Comparison of ENCODE assay signal across 10 mouse cellular contexts in the genomic region with DNA sequence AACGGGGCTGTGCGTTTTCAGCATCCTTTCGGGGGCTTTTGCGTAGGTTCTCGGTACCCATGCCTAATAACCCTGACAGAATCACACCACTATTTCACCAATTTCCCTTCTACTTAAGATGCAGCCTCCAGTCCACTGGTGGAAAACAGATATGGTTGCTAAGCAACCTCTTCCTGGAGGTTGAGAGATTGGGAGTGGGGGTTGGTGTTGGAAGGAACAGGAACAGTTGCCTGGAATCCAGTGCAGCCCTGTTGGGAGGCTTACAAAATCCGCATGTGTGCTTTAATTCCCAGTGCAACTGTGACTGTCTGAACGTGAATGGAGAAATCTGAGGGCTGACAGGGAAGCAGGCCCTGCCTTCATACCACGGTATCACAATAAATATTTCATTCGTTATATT. TPM values are rescaled to one million over a fixed set of nuclear protein-coding genes. Genes with fewer than 3 reads are reported as not detected.
DNase-seq lines count a peak whose midpoint lies in the region; ATAC-seq and TF ChIP-seq lines count a peak whose summit lies in the region.
"Had no signal": no experiment of that assay in that cellular context is flagged by ENCODE, and none has a peak within 500 bp of the region (broad histone marks: within the 10 kb centered on the region; RNA-seq: fewer than 3 reads in every experiment).

No protein-coding gene starts in this region.

- H3K27me3 ChIP-seq in liver, embryonic 11.5 days (replicated peaks; ENCODE audit: control insufficient read depth, insufficient read depth, low read length), result no peaks in the 10 kb centered on the region
- H3K27me3 ChIP-seq: stomach, embryonic 15.5 days had no signal

- peak; percentile 31 to 48 for DNase-seq in left cerebral cortex, adult 2 months (ENCODE audit: extremely low spot score in 1 of 2, low spot score in 2 of 2)
- no peak for DNase-seq in left cerebral cortex, adult 11 months (ENCODE audit: low spot score)
- DNase-seq in heart, adult 9 months (ENCODE audit: low spot score in 2 of 2), result peak; percentile 46 to 65
- DNase-seq in layer of hippocampus, postnatal 14 days (ENCODE audit: low spot score in 2 of 2), result peak; percentile 56 to 81
- DNase-seq in right cerebral cortex, postnatal 10 days (ENCODE audit: low spot score in 2 of 2), result peak; percentile 79 to 88
- no peak for DNase-seq in liver, embryonic 11.5 days (ENCODE audit: low spot score)
- no peak for DNase-seq in cerebellum, postnatal 36 days
- no peak for DNase-seq in adrenal gland, adult 2 months

- no peak for ATAC-seq in liver, embryonic 11.5 days (replicated peaks; ENCODE audit: low FRiP score)

- peak overlapping the region; percentile 81 for H3K27ac ChIP-seq in left cerebral cortex, adult 2 months
- H3K27ac ChIP-seq in liver, embryonic 11.5 days (ENCODE audit: low read depth, low read length), result no peak overlapping the region
- H3K27ac ChIP-seq: macrophage; stomach, embryonic 15.5 days had no signal

- H3K9me3 ChIP-seq in liver, embryonic 11.5 days (ENCODE audit: control insufficient read depth, low read length), result no peaks in the 10 kb centered on the region
- H3K9me3 ChIP-seq: stomach, embryonic 15.5 days had no signal

- TF ChIP-seq CTCF in left cerebral cortex, adult 2 months (IDR thresholded peaks at IDR 0.05), result no peak

- H3K4me2 ChIP-seq in liver, embryonic 11.5 days, result no peak overlapping the region
- H3K4me2 ChIP-seq: stomach, embryonic 15.5 days had no signal

- WGBS in liver, embryonic 11.5 days, result 64% methylated on average over 9 of the region's 9 CpGs

- intact Hi-C loops in left cerebral cortex, adult 2 months (cut with DNase I), result loop anchor here (5.0 kb wide), 1 partner anchor 310 kb away; a partner anchor contains a TSS

- H3K4me3 ChIP-seq in left cerebral cortex, adult 2 months, result no peak overlapping the region
- H3K4me3 ChIP-seq in liver, embryonic 11.5 days (ENCODE audit: low read depth, low read length), result no peak overlapping the region
- H3K4me3 ChIP-seq: stomach, embryonic 15.5 days had no signal

- no peaks in the 10 kb centered on the region; the same call in none of the 2 replicates for H3K4me1 ChIP-seq in liver, embryonic 11.5 days (replicated peaks; ENCODE audit: control insufficient read depth, insufficient read depth, low read length)

- no peak overlapping the region for H3K9ac ChIP-seq in liver, embryonic 11.5 days (ENCODE audit: low read depth, low read length)
- H3K9ac ChIP-seq: stomach, embryonic 15.5 days had no signal

- no peaks in the 10 kb centered on the region for H3K36me3 ChIP-seq in liver, embryonic 11.5 days (ENCODE audit: control insufficient read depth, insufficient read depth, low read length)
- H3K36me3 ChIP-seq: stomach, embryonic 15.5 days had no signal

RNA-seq across cellular contexts. Expression of a gene that starts 57.5 kb away (rescaled TPM):
- 10 to 100 TPM; 22.4 to 23.5 TPM for total RNA-seq in left cerebral cortex, adult 2 months (2021)
- 10 to 100 TPM; 24.2 to 25.9 TPM for total RNA-seq in layer of hippocampus, postnatal 14 days (2021)
- 22.2 and 24.7 TPM in 2 replicates for polyA plus RNA-seq in liver, embryonic 11.5 days (2014; fragmentation: Nextera tagmentation; extraction: Ambion mirVana)
- under 1 TPM; 0.86 to 0.92 TPM for total RNA-seq in adrenal gland, adult 2 months (2021)
- 0.52 and 0.54 TPM in 2 replicates for polyA plus RNA-seq in adrenal gland, adult 2 months (2012; rRNA removed)

Comparison
In these comparisons a context has a peak if more than half of its experiments do, and no peak if none do; other contexts are left out.
1. DNase-seq: peak in left cerebral cortex, adult 2 months (2 of 2), heart, adult 9 months (2 of 2), layer of hippocampus, postnatal 14 days (2 of 2) and right cerebral cortex, postnatal 10 days (2 of 2); none in left cerebral cortex, adult 11 months (single experiment), liver, embryonic 11.5 days (single experiment), cerebellum, postnatal 36 days (0 of 2) and adrenal gland, adult 2 months (single experiment).
2. RNA of a gene that starts 57.5 kb away (total RNA-seq): 24.2 to 25.9 TPM in layer of hippocampus, postnatal 14 days and 22.4 to 23.5 TPM in left cerebral cortex, adult 2 months; 0.86 to 0.92 TPM in adrenal gland, adult 2 months; every median in the first group is over 10 times any median in the second.